Mouse (Mus musculus): ENCODE data around the gene Nsmce4a.

DNA sequence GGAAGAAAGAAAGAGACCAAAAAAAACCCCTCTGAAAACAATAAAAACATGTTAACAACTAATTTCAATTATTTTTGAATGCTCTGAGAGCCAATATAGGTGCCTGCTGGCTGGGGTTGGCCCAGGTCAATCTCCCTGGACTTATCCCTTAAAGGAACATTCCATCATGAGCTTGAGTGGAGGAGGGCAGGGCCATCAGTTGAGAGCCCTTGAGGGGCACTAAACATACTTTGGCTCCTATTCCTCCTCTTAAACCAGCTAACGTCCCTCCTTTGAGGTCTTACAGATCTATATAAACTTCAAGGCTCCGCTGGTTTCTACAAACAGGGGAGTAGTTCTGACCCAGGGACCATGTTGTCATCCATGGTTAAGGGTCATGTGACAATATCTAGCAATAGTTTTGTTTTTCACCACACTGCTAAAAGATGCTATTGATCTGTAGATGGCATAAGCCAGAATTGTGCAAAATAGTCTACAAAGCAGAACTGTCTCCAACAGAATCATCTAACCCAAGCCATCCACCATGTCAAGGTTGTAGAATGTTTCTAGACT, 13.7 kb upstream of the Nsmce4a start:
- TF ChIP-seq MAFK (IDR thresholded peaks at IDR 0.05; ENCODE audit: insufficient read depth, low read depth, low read length) (no peak), ZC3H11A (IDR thresholded peaks at IDR 0.05; ENCODE audit: borderline replicate concordance, low read depth, low read length) (no peak), HCFC1 (IDR thresholded peaks at IDR 0.05; ENCODE audit: borderline replicate concordance, insufficient read depth, low read length) (no peak)
